Mouse (Mus musculus) gastrocnemius, postnatal 14 days (tissue): ENCODE measurements around the gene Kmt5a. TPM values are rescaled to one million over a fixed set of nuclear protein-coding genes. Genes with fewer than 3 reads are reported as not detected.
A peak's percentile ranks its signal among the peaks of the same experiment; 100 is the strongest.
"Not testable (repeated sequence)": the region's sequence is repeated elsewhere in the genome, so short reads cannot be mapped to it uniquely, and the experiment has no call there.

Experiments
- DNase-seq: peaks from one replicate; pipeline ENCODE4 v3.0.0; 2021; ENCODE audit warnings: mixed read lengths
- intact Hi-C: fragments of 180-260 bp; cut with DNase I; formaldehyde crosslinking; loops from one replicate; pipeline ENCODE4 v1.15.1; 2025; ENCODE audit warnings: low total_unique reads
- total RNA-seq, 2 experiments: library from RNA; stranded (reverse); gene quantifications; 2 replicates each; pipeline ENCODE4 v1.2.3; 2021

Kmt5a gene
- total RNA-seq, 2 experiments from 2014 or later: 56.4 to 66.0 TPM

DNA sequence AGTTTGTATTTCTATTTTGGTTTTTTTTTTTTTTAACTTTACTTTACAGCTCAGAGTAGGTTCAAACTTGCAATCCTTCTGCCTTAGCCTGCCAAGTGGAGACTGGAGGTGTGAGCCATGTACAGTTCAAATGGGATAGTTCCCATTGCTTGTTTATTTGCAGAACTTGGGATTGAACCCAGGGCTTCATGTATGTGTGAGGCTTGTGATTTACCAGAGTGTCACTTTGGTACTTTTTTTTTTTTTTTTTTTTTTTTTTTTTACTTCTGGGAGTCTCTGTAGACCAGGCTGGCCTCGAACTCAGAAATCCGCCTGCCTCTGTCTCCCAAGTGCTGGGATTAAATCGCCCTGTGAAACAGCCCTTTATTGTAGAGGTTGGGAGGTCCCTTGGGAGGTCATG, 4.5 kb downstream of the Kmt5a start:
- intact Hi-C loops: no loop called here
- DNase-seq: no peak

DNA sequence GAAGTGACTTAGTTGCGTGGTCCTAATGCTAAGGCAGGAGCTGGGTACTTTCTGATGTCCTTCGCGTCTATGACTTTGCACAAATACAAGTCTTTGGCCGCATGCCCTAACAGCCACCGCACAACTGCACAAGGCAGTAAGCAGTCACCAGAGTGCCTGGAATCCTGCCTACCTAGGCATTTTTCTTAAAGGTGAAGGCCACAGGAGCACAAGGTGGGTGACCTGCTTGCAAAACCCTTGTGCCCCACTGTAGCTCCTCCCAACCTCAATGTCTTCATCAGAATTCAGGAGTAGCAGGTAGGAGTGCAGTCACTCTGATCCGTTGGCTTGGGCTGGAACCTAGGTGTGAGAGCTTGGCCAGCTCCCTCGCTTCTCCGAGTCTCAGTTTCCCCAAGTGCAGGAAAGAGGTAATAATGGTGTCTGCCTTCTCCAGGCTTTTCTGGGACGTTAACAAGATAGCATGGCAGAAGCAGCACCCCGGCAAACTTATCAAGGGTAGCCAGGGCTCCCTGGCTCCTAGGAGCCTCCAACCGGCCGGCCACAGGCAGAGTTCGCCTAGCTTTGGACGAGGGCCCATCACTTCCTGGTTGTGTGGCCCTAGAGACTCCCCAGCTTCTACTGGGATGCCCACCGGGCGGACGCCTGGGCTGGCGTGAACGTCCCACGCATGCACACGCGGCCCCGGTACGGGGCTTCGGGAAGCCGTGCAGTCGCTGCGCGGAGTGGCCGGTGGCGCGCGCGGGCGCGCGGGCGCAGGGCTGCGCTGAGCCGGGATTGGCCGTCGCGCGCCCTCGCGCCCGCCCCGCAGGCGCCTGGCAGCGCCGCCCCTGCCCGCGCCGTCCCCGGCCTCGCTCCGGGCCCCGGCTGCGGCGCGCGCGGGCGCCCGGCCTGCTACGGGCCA, 5.2 kb downstream of the Kmt5a start:
- intact Hi-C loops: no loop called here
- DNase-seq: peak; percentile 78

DNA sequence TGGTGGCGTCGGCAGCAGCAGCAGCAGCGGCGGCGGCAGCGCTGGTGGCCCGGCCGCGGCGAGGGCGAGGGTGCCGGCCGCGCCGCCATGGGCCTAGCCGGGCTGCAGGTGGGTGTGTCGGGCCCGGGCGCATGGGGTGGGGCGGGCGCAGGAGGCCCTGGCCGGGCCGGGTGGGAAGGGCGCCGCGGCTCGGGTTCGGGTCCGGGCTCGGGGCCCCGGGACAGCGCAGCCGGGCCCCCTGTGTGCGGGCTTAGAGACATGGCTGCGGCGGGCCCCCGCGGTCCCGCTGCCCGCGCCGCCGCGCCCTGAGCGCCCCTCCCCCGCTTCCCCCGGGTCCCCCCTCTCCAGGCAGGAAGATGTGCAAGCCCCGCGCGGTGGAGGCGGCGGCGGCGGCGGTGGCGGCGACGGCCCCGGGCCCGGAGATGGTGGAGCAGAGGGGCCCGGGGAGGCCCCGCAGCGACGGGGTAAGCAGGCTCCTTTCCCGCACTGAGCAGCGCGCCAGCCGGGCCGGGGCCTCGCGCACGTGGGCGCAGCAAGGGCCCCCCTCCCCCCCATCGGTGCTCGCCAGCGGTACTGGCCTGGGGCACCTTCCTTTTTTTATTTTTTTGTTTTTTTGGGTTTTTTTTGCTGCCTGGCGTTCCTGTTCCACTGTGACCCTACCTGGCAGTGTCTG, 6.0 kb downstream of the Kmt5a start:
- DNase-seq: peak; percentile 61
- intact Hi-C loops: no loop called here

DNA sequence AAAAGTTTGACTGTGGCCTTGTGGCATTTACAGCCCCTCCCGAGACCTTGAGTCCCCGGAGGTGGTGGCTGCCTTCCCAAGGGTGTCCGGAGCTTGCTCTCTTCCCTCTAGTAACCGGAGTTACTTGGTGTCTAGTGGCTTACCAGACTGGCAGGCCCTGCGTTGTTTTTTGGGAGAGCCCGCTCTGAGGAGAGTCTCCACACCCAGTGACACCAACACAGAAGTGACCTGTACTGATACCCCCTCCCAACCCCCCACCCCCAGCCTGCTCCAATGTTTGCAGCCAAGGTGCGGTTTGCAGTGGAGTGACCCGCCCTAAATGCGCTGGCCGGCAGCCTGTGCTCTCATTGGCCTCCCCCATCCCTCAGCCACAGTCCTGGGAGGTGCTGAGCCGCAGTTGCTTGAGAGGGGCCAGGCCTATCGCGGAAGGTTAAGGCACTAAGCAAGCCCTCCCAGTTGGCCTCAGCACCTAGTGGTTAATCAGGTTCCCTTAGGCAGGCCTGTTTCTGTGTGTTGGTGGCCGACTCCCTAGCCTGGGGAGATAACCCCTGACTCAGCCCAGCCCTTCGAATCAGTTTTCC, 6.7 kb downstream of the Kmt5a start:
- intact Hi-C loops: no loop called here
- DNase-seq: peak; percentile 72

DNA sequence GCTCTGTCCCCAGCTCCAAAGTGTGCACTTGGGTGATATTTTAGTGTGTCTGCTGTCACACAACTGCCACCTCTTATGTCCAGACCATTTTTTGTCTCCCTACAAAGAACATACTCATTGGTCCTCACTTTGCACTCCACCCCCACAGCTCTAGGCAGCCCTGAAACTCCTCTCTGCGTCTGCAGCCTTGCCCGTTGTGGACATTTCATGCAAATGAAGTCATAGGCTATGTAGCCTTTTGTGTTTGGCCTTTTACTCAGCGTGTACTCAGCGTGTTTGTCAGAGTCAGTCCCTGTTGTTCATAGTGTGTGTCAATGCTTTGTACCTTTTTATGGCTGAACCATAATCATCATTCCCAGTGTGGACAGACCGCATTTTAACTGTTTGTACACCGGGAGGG, 9.8 kb downstream of the Kmt5a start:
- intact Hi-C loops: no loop called here

DNA sequence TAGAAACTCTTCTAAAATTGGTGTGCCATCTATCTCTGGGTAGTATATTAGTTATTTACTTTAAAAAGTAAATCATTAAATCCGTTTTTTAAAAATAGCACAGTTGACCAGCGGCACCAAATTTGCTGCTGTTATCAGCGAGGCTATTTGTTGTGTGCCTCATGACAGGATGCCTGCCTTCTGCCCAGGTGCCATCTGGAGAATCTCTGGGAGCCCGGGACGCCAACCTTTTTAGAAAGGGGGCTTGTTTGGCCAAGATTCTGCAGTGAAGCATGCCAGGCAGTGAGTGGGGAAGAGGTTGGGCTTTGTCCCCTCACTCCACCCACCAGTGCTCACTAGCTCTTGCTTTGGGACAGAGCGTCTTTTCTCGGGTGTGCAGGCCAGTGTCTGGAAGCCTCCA, 10.3 kb downstream of the Kmt5a start:
- intact Hi-C loops: no loop called here
- no peak for DNase-seq

More for the DNA sequence above, 9.8 kb downstream of the Kmt5a start:
- DNase-seq: no peak

- intact Hi-C loops: no loop called here
- DNase-seq: no peak
These were observed 11.1 kb downstream of the Kmt5a start for GRCm38 (mm10) chr5:124450641-124451340.

DNA sequence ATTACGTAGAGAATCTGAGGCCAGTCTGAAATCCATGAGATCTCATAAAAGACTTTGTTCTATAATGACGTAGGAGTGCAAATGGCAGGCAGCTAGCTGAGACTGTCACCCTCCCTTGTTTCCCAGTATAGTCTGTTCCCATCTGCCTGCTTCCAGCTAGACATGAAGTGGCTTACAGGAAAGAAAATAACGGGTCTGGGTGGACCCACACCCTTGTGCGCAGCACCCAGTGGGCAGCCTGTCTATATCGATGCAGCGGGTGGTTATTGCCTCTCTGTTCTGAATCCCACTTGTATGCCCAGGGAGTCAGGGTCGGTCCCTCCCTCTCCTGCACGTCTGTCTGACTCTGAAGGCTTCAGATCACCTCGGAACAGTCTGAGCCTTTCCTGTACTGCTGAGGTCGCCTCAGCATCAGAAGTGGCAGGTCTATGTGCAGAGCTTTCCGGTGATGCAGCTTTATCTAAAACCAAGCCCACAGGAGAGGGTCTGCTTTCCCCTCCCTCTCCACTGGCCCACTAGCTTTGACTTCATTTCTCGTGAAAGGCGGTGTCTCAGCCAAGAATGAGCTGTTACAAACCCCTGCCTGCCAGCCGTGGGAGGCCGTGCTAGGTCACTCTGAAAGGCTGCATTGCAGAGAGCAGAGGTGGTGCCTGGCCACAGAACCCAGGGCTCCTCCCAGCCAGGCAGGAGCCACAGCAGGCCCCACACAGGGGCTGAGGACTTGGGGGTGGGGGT, 12.9 kb downstream of the Kmt5a start:
- intact Hi-C loops: no loop called here
- DNase-seq: no peak

DNA sequence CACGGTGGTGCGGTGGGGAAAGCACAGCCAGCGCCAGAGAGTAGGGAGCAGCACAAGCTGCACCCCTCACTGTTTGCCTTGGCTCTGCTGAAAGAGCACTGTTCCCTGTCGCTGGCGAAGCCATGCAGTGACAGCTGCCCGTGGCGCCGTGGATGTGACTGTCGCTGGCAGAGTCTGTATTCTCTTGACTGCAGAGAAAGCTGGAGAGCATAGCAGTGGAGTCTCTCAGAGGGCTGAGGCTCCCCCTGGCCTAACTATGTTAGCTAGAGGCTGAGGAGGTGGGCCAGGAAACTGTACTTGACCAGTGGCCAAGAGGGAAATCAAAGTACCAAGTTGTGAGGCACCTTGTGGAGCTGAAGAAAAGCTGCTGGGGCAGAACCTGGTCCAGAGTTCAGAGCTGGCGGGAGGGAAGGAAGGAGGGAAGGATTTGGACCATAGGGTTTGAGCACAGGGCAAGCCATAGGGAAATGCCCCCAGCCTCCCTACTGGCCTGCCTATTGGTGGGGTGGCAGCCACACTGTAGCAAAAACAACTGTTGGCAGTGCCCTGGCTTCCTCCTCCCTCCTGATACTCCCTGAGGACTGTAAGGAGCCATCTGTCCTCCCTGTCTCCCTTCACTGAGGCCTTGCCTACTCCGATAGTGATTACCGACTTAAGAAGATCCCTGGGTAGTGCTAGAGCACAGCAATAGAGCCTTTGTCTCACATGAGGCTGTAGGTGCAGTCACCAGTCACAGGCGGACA, 13.8 kb downstream of the Kmt5a start:
- no peak for DNase-seq
- intact Hi-C loops: no loop called here

DNA sequence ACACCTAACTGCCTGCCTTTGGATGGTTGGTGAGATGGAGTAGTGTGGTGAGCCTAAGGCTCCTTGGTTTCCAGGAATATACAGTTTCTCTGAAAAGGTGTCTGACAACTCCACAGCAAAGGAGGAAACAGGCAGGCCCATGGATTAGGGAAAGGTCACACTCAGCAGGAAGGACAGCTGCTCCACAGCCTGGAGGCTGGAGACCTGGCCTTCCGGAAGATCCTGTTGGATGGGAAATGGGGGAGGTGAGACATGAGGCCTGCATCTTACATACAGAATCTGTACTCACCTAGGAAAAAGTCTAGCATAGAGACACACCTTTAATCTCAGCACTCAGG, 14.3 kb downstream of the Kmt5a start:
- intact Hi-C loops: no loop called here
- no peak for DNase-seq

DNA sequence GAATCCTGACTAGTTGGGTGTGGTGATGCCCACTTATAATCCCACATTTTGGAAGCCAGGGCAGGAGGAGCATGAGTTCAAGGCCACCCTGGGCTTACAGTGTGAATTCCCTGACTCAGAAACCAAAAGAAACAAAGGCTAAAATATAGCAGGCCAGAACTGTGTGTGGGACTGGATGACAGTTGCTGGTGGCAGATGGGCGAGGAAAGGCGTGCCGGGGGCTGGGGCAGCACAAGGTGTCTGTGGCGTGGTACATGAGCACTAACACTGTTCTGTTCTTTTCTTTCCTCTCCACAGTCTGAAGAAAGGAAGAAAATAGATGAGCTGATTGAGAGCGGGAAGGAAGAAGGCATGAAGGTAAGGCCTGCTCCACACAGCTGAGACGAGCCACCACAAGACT, 17.0 kb downstream of the Kmt5a start:
- DNase-seq: no peak
- intact Hi-C loops: no loop called here

DNA sequence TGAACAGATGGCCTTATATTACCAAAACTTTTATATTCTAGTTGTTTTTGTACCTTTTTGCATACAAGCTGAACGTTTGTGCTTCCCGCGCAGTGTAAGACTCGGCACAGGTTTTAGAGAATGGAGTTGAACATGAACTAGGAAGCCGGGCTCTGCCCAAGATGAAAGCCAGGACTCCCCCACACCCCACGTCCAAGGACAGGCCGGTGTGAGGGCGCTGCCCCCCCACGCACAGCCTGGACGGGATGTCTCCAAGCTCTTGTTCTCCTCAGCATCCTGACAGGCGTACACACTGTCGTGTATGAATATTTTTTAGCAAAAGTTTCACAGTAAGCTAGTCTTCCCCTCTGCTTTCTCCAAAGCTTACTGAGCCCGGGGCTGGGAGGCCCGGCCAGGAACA, 21.2 kb downstream of the Kmt5a start:
- DNase-seq, intact Hi-C loops: not testable (repeated sequence)

- intact Hi-C loops: no loop called here
- DNase-seq: no peak
These were observed 22.7 kb downstream of the Kmt5a start for GRCm38 (mm10) chr5:124462297-124463025.

- DNase-seq: no peak
- intact Hi-C loops: no loop called here
These were observed 23.7 kb downstream of the Kmt5a start for GRCm38 (mm10) chr5:124463462-124463861.

DNA sequence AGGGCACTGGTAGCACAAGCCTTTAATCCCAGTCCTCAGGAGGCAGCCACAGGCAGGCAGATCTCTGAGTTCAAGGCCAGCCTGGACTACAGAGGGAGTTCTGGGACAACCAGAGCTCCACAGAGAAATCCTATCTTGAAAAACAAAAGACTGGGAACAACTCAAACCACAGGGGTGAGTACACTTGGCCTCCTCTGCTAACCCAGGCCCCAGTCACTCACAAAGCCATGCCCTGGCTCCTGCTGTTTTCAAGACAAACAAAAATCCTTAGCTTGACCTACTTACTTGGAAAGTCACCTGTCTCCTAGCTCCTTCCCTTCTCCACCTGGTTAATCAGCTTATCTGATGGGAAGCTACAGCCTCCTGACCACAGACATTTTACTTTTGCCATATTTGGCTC, 25.2 kb downstream of the Kmt5a start:
- intact Hi-C loops: no loop called here
- DNase-seq: no peak

GRCm38 (mm10) chr5:124467766-124468165, 28.0 kb downstream of the Kmt5a start:
- DNase-seq: no peak

GRCm38 (mm10) chr5:124468365-124468764, 28.6 kb downstream of the Kmt5a start:
- DNase-seq: no peak
- intact Hi-C loops: no loop called here

More at GRCm38 (mm10) chr5:124467766-124468165, 28.0 kb downstream of the Kmt5a start:
- intact Hi-C loops: no loop called here

GRCm38 (mm10) chr5:124469486-124469885, 29.8 kb downstream of the Kmt5a start:
- intact Hi-C loops: no loop called here
- DNase-seq: no peak
